Mouse (Mus musculus) cerebellum, adult (tissue): ENCODE results near the gene St8sia1.

Source experiments
- ATAC-seq: cut with Nextera tagmentation; 2 replicates; pipeline ENCODE4 v1.9.2; 2017; ENCODE audit warnings: mild to moderate bottlenecking, moderate library complexity, mixed read lengths; ENCODE audit not compliant: insufficient number of reproducible peaks, low FRiP score, low TSS enrichment

Gene St8sia1

DNA sequence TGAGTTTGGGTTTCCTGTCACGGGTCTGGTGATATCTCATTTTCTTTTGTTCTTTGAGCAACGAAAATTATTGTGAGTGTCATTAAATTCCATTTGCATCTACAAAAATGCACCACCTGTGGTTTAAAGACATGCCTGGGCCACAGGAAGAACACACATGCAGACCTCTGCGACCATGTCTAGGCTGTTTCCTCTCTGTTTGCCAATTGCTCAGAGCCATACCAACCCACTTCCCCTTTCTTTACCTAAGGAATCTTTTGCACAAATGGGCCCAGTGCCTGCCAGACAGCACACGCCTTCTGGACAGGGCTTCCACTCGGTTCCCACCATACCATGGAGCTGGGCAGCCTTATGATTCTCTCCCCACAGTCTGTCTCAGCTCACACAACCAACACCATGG lies 48.8 kb downstream of the St8sia1 start:
- ATAC-seq, result no peak

DNA sequence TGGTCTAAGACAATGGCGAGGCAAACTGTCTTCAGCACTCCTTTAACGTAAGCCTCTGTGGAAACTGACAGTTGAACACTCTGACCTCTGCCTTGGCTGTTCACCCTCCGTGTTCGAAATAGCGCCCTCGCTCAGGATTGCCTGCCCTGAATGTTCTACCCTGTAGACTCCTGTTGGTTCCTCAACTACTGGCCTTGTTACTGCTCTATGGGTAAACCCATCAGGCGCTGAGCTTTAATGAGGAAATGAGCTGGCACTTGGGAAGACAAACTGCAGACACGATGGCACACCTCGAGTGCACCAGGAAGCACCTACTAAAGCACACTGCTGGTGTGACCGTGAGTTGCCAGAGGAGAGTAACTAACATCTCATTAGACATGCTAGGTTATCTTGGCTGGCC lies 49.6 kb downstream of the St8sia1 start:
- ATAC-seq, result no peak

DNA sequence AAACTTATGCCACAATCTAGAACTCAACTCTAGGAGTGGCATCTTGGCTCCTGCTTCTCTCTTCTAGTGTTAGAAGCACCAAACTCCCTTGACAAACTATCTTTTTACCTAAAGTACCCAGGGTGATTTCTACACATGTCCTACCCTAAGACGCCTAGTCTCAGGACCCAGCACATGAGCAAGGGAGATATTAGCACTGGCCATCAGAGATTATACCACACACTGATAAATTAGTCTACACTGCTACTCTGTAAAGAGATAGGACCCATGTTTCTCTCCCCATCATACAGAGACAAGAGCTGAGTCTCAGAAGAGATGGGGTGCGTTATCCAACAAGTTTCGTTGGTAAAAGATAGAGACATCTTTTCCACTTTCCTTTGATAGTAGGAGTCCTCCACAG lies 53.0 kb downstream of the St8sia1 start:
- no peak for ATAC-seq

DNA sequence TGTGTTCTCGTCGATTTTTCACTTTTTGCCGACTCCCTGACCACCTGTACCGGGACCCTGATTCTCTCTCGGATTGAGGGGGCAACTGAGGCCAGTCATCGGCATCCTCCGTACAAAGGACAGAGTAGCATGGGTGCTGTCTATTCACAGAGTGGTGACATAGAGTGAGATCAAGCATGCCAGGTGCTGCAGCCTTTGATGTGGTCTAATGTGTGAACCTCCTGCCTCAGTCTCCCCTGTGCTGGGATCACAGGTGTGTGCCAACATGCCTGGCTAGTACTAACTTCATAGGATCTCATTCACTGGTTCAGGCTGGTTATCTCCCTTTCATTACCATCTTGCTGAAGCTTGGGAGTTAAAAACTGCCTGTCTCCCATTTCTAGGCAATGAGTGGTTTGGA lies 53.5 kb downstream of the St8sia1 start:
- no peak for ATAC-seq

DNA sequence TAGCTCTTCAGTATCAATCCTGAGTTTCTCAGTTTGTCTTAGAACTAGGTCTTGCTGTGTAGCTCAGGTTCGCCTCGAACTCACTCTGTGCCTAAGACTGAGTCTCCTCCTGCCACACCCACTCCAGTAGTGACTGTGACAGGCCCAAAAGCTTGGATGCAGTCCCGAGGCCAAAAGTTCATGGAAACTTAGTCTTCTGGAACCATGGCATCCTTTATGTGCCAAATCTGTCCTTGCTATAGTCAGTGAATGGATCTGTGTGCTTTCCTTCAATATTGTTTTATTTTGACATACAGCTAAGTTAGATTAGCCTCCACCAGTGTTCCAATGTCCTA lies 54.5 kb downstream of the St8sia1 start:
- ATAC-seq, result no peak

DNA sequence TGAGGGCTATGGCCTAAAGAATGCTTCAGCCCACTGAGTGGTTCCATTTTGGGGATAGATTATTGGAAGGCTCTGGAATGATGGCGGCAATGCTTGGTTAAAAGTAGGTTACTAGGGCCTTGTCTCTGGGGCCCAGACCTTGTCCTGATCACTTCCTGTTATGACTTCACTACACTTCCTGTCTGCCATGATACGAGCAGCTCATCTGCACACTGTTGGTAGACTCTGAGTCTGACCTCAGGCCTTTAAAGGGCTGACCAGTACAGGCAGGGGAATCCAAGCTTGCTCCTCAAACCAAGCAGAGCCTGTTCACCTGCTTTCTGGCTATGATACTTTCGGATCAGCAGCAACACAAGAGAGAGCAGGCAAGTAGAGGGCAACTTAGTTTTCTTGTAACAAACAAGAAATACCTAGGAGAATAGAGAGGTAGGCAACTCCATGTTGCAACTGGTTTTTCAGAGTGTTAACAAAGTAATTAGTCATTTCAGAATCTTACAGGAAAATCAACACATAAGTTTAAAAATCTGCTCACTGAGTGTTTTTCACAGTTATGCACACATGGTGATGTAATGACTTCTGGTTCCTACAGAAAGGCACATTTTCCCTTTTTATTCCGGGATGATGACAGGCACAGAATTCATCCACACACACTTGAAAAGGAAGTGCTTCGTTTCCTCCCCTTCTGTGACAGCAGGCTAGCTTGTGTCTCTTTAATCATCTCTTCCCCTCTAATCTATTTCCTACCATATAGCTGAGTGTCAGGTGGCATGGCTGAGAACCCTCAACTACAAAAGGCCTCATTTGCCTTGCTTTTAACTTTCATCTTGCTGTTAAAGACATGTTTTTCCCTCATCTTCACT lies 55.1 kb downstream of the St8sia1 start:
- ATAC-seq, result no peak

DNA sequence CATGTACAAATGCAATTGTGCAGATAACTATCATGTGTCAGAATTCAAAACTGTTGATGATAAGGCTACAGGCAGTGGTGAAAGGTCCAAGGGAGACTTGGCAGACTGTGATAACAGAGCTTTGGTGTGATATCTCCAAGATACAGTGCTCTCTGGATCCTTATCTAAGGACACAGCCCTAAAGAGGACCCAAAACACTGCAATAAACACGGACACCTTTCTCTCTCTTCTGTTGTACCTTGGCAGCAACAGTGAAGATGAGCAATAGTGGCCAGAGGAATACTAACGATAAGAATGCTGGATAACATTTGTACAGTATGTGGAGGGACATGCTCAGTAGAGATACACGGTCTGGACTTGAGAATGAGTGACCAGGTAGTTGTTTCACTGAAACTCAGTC lies 55.8 kb downstream of the St8sia1 start:
- no peak for ATAC-seq

DNA sequence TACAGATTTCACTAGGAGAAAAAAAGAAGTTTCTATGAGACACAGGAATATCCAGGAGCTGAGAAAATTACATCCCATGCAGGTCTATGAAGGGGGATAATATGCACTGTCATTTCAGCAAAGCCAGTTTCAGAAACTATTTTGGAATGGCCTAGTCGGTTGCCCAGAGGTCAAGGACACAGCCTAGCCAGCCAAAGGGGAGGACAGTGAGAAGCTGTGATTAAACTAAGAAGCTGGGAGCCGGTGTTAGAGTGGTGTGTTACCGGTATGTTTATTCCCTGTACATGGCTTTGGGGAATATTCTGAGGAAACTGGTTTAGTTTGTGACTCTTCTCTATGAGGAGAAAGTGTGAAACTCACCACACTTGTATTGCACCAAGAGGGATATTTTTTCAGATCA lies 68.9 kb downstream of the St8sia1 start:
- no peak for ATAC-seq

DNA sequence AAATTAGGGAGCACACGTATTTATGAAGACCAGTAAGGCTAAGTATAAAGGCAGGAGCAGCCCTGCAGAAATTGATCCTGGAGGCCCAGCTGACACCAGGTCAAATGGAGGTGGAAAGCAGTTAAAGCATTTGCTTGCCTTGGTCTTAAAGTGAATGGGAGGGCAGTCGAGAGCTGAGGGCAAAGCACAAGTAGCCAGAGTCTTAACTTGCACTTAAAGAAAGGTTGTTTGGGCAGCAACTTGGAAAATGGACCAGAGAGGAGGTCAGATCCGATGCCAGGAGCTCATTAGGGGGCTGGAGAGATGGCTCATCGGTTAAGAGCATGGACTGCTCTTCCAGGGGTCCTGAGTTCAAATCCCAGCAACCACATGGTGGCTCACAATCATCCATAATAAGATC lies 70.5 kb downstream of the St8sia1 start:
- ATAC-seq, result no peak

DNA sequence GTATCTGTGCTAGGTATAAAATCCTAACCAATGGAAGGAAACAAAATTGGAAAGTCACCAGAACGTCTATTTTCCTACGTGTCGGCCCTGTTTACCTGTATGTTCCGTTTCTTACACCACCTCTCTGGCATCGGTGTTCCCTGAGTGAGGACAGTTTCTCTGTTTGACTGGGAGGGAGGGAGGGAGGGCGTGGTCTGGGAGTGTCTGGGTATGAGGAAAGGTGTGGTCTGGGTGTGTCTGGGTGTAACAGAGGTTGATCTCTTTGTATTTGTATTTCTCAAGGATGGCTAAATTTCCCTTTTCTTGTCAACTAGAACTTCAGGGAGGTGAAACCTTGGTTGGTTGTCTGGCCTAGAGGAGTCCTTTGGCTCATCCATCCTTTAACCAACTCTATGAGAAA lies 73.9 kb downstream of the St8sia1 start:
- no peak for ATAC-seq

DNA sequence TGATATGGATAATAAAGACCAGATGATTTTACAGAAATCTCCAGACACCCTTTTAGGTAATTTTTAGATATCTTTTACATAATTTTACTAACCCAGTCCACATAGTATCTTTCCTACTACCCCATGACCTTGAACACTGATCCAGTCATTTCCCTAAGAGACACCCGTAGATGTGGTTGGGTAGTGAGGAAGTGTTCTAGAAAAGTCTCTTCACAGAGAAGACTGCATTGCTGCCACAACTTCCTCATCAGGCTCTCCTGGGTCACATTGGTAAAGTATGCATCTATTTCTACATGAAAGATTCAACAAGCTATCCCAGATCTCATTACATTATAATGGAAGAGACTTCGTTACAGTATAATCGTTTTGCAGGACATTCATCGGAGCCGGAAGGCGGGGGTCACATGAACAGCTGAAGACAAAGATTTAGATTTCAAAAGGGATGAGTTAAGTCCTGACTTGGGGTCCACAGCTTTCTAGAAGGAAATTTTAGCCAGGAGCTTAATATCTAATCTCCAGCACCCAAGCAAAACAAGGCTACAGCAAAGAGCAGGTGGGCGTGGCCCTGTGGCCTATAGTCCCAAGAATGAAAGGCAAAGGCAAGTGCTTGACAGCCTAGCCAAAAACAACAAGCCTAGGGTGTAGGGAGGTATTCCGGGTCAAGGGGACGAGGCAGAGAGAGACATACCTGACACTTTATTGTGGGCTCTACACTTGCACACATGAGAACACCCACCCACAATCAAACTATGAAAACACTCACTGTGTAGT lies 75.1 kb downstream of the St8sia1 start:
- no peak for ATAC-seq

DNA sequence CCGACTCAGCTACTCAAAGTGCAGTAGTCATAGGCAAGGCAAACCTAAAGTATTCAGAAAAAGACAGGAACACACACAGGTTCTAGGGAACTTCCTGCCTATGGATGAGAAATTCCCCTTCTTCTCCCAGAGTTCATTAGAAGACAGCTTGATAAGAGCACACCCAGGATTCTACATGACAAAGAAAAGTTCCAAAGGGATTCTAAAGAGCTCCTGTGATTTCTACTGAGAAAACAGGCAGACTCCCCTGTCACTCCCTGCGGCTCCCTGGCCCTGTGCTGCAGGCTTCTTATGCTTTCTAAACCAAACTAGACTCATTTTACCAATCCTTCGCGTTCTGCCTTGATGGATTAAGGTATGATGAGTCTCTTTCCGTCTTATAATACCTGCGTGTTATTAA lies 75.9 kb downstream of the St8sia1 start:
- no peak for ATAC-seq

DNA sequence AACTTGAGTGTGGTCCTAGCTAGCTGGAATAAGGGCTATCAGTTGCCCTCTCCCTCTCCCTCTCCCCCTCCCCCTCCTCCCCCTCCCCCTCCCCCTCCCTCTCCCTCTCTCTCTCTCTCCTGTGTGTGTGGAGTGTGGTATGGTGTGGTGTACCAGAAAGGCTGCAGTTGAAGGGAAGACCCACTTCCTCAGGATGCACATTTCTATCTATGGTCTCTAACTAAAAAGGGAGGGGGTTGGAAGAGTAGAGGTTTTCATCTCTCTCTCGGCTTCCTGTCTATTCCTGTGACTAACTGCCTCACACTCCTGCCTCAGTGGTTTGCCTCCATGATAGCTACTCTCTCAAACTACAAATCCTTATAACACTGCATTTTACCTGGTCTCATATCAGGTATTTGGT lies 76.9 kb downstream of the St8sia1 start:
- ATAC-seq, result no peak

DNA sequence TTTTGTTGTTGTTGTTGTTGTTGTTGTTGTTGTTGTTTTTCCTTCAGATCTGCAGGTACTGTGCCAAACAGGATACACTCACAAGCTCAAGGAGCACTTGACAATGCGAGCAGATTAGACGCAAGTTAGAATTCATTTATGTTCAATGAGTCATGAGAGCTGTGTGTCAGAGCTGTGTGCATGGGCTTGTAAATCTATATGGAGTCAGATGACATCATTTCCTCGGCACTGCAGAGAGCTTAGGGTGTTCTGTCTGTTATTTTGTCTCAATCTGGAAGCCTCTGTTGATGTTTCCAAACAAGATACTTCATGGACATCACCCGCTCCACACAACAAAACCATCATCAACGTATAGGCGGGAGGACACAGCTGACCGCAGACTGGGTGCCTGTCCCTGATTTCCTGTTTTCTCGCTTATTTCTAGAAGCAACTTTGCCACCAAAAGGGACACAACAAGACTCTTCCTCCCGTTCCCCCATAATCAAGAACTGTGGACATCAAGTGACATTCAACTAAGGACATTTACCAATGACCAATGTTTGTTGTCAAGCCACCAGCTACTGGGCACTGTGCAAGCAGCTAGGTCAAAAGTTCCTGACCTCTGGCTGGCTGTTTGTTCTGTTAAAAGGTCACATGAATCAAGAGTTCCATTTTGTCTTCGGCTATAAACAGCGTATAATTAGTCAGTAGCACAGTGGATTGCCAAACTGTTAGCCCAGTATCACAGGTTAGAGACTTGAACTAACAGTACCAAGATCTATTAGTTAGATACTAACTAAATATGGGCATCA lies 78.7 kb downstream of the St8sia1 start:
- no peak for ATAC-seq

DNA sequence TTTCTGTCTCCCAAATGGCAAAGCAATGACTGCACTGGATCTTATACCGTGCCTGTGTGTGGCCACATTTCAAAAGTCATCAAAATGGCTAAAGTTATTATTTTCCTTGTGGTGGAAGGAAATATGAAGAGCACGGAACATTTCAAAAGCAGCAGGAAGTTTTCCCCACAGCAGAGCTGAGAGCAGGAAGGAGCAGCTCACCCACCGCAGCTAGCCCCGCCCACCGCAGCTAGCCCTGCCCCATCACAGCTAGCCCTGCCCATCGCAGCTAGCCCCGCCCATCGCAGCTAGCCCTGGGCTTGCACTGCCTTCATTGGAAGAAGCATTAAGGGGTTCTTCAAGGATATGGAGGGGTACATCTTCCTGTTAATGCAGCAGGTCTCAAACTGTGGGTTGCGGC lies 80.1 kb downstream of the St8sia1 start:
- no peak for ATAC-seq

DNA sequence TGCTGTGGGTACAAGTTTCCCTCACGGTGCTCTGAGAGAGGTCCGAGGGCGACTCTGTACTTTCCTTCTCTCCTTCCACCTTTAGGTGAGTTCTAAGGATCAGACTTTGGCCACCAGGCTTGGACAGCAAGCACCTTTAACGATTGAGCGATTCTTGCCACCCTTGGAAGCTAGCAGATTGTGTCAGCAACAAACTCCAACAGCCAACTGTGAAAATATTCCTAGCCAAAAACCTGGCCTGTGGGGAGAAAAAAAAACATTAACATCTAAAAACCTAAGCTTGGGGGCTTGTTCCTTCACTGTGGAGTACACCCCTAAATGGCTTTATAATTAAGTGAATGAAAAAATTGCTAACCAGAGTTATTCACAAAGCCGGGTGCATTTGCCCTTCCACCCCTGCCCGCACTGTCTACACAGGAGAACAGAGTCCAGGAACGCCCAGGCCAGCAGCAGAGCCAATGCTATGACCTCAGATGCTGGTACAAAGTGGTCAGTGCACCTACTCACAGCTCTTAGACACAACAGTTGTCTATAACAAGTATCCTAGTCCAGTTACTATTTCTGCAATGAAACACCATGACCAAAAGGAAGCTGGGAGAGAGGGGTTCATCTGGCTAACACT lies 83.3 kb downstream of the St8sia1 start:
- peak; percentile 38; the same call in 1 of the 2 replicates for ATAC-seq

DNA sequence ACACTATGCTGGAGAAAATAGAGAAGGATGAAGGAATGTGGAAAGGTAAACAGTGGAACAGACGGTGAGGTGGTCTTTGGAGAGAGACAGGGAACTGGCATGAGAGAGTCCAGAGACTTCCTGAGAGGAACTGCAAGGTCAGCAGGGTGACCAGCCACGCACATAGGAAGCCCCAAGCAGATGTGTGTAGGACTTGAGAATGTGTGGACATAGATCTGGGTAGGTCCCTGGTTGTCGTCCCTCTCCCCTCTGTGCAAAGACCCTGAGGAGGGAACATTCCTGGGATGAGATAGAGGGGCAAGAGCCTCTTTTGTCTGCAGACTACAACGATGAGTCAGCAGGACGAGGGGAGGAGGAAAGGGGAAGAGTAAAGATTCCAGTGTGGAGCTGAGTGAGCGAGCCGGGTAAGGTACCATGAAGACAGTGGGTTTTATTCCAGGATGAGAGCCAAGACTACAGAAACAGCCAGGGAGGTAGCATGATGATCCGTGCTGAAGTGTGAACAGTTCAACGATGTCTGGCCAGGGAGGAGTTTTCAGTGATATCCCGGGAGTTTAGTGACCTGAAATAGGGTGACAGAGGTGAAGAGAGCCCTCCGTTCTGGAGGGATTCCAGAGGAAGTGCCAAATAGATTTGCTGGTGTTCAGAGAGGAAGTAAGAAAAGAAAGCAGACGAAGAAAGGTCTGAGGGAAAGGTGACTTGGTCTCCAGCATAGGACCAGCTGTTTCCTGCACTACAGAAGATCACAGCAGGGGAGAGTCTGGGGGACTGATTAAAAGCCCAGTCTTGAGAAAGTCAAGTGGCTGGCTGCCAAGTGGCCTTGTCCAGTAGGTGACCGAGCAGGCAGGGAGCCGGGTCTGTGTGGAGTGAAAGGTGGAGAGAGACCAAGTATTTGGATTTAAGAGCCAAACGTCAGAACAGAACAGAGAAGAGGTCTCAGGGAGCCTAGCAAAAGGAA lies 85.2 kb downstream of the St8sia1 start:
- ATAC-seq, result no peak; the same call in 1 of the 2 replicates

DNA sequence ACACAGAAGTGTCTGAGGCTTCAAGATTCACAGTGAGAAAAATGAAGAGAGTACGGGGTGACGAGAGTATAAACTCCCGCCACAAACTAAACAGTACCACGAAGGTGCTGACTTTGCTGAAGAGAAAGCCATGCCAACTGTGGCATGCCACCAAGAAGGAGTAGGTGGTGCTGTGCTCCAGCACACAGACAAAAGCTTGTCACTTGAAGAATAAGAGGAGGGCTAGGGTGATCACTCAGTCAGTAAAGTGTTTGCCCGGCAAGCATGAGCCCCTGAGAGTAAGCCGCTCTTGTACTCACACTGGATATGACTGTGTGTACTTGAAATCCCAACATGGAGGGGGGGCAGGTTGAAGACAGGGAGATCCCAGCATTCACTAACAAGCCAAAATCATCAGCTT lies 87.0 kb downstream of the St8sia1 start:
- no peak for ATAC-seq

DNA sequence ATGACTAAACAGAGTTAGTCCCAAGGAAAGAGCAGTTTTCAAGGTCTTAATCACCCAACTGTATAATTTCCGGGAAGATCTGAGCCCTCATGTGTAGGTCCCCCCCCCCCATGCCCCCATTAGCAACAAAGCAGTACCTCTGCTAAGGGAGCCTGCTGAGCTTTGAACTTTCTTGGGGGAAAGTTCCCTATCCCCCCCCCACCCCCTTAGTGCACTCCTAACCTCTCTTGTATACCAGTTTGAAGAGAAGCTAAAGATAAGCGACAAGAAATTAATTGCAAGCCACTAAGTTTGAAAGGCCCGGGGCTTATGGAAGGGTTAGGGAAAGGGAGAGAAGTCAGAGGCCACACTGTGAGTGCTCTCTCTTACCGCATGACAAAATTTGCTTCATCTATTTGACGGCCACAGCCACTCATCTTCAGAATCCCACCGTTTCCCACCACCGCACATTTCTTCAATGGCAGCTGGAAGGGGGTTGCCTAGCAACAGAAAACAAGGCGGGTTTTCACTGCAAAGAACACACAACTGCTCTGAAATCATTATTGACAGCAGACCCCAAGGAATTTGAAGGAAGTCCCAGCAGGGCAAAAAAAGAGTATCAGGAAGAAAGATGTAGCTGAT lies 87.9 kb downstream of the St8sia1 start:
- ATAC-seq, result no peak
